Mouse (Mus musculus): ENCODE results near the gene 4930562C15Rik.

4930562C15Rik gene

GRCm38 (mm10) chr16:4913783-4914735 is 78.8 kb downstream of the 4930562C15Rik start:
- in situ Hi-C loops (cut with MboI, MseI): no loop called here

GRCm38 (mm10) chr16:4915931-4916330 is 80.7 kb downstream of the 4930562C15Rik start:
- in situ Hi-C loops (cut with MboI, MseI): no loop called here

- in situ Hi-C loops (cut with MboI, MseI): no loop called here
Measured at GRCm38 (mm10) chr16:4916608-4917007, 81.4 kb downstream of the 4930562C15Rik start.

All from regulatory T cell (primary cell).